Mouse (Mus musculus) kidney, postnatal 0 days (tissue): ENCODE data around the gene Fgfrl1. TPM values are rescaled to one million over a fixed set of nuclear protein-coding genes. Genes with fewer than 3 reads are reported as not detected.

ENCODE experiments used
- ATAC-seq: fragments of 200-750 bp; cut with Nextera tagmentation; replicated peaks from 2 replicates; pipeline ENCODE4 v1.8.0; 2017; ENCODE audit warnings: low read depth, moderate number of reproducible peaks, moderate TSS enrichment, moderate library complexity; ENCODE audit not compliant: low FRiP score
- DNase-seq: peaks from one replicate; pipeline ENCODE4 v3.0.0-alpha.2; 2016; ENCODE audit warnings: low spot score
- H3K27ac ChIP-seq: fragments of 300-500 bp; sonication (generic); 2 replicates; pipeline ENCODE4 v1.5.1; 2014; ENCODE audit warnings: mild to moderate bottlenecking
- H3K27me3 ChIP-seq: fragments of 300-500 bp; sonication (generic); 2 replicates; pipeline ENCODE4 v1.6.1; 2014; ENCODE audit warnings: low read length, mixed read lengths; ENCODE audit not compliant: insufficient read depth
- H3K36me3 ChIP-seq: fragments of 300-500 bp; sonication (generic); 2 replicates; pipeline ENCODE4 v1.6.1; 2014; ENCODE audit warnings: low read length, mixed read lengths; ENCODE audit not compliant: insufficient read depth
- H3K4me1 ChIP-seq: fragments of 300-500 bp; sonication (generic); replicated peaks from 2 replicates; pipeline ENCODE4 v1.6.1; 2014; ENCODE audit warnings: antibody characterized with exemption, low read length, mixed read lengths; ENCODE audit not compliant: insufficient read depth
- H3K4me2 ChIP-seq: fragments of 300-500 bp; sonication (generic); 2 replicates; pipeline ENCODE4 v1.6.1; 2014; ENCODE audit warnings: mild to moderate bottlenecking, low read length, moderate library complexity, mixed read lengths
- H3K4me3 ChIP-seq: fragments of 300-500 bp; sonication (generic); replicated peaks from 2 replicates; pipeline ENCODE4 v1.5.1; 2014; ENCODE audit warnings: low read depth, low read length
- H3K9ac ChIP-seq: fragments of 300-500 bp; sonication (generic); 2 replicates; pipeline ENCODE4 v1.6.1; 2014; ENCODE audit warnings: low read depth, low read length
- H3K9me3 ChIP-seq: fragments of 300-500 bp; sonication (generic); replicated peaks from 2 replicates; pipeline ENCODE4 v1.6.1; 2016; ENCODE audit warnings: low read length, inconsistent platforms, mixed read lengths
- CTCF ChIP-seq: IDR thresholded peaks from 2 replicates; pipeline ENCODE4 v1.5.1; 2016; ENCODE audit warnings: antibody characterized with exemption, low read depth, mild to moderate bottlenecking, moderate library complexity
- WGBS: fragments of 180-500 bp; shearing (Covaris S2); extraction: QIAGEN DNeasy Blood & Tissue Kit; methylation state at CpG from one replicate; pipeline ENCODE4 v1.1.7; 2014; 5-methylcytosine and 5-hydroxymethylcytosine counted together
- polyA plus RNA-seq: library from polyadenylated mRNA; unstranded; fragments of >200 nt; fragmentation: Nextera tagmentation; extraction: Ambion mirVana; gene quantifications from 2 replicates; pipeline ENCODE4 v1.2.1, GENCODE M21; 2015

Fgfrl1 gene
- polyA plus RNA-seq, 1 experiment from 2014 or later: 25.1 TPM

GRCm38 (mm10) chr5:108694352-108695261, 2.4 kb downstream of the Fgfrl1 start:
- DNase-seq (peak; percentile 55), ATAC-seq (peak; percentile 36)
- H3K27me3 ChIP-seq: no peaks in the 10 kb centered on the region
- H3K4me1 ChIP-seq: peaks cover 11% of the 10 kb centered on the region; the same call in 1 of the 2 replicates
- H3K36me3 ChIP-seq: no peaks in the 10 kb centered on the region
- WGBS: under 1% methylated on average over 91 of the region's 99 CpGs
- no peak for TF ChIP-seq CTCF
- H3K4me2 ChIP-seq: peak overlapping the region; percentile 96
- H3K27ac ChIP-seq: peak overlapping the region; percentile 27; the same call in 1 of the 2 replicates
- peak overlapping the region; percentile 79 for H3K9ac ChIP-seq
- peak overlapping the region; percentile 97 for H3K4me3 ChIP-seq
- H3K9me3 ChIP-seq: no peaks in the 10 kb centered on the region

GRCm38 (mm10) chr5:108695861-108696260, 3.7 kb downstream of the Fgfrl1 start:
- ATAC-seq (no peak), DNase-seq (no peak)
- no peak overlapping the region for H3K4me3 ChIP-seq
- no peak for TF ChIP-seq CTCF
- H3K9me3 ChIP-seq: no peaks in the 10 kb centered on the region
- no peaks in the 10 kb centered on the region for H3K27me3 ChIP-seq
- H3K4me2 ChIP-seq: no peak overlapping the region
- H3K36me3 ChIP-seq: 0 out of 2 replicates have a peak, but pooled peaks cover 2% of the 10 kb centered on the region
- 91% methylated on average over 11 of the region's 12 CpGs for WGBS
- no peak overlapping the region for H3K9ac ChIP-seq
- no peak overlapping the region for H3K27ac ChIP-seq
- H3K4me1 ChIP-seq: peaks cover 24% of the 10 kb centered on the region

- TF ChIP-seq CTCF: no peak
- no peak for DNase-seq
- H3K4me3 ChIP-seq: no peak overlapping the region
- H3K27ac ChIP-seq: no peak overlapping the region; the same call in 1 of the 2 replicates
- WGBS: 70% methylated on average over 3 of the region's 3 CpGs
- H3K4me1 ChIP-seq: peaks cover 27% of the 10 kb centered on the region
- 0 out of 2 replicates have a peak, but pooled peaks cover 4% of the 10 kb centered on the region for H3K36me3 ChIP-seq
- H3K4me2 ChIP-seq: no peak overlapping the region
- H3K9me3 ChIP-seq: no peaks in the 10 kb centered on the region
- H3K9ac ChIP-seq: no peak overlapping the region
- no peak for ATAC-seq
- H3K27me3 ChIP-seq: no peaks in the 10 kb centered on the region
Observed at GRCm38 (mm10) chr5:108696542-108696941, 4.4 kb downstream of the Fgfrl1 start.

GRCm38 (mm10) chr5:108697341-108697753, 5.2 kb downstream of the Fgfrl1 start:
- Histone ChIP-seq H3K4me3 (no peak overlapping the region), H3K9me3 (no peaks in the 10 kb centered on the region), H3K36me3 (0 out of 2 replicates have a peak, but pooled peaks cover 4% of the 10 kb centered on the region), H3K4me1 (peaks cover 27% of the 10 kb centered on the region), H3K9ac (no peak overlapping the region), H3K27ac (no peak overlapping the region), H3K27me3 (no peaks in the 10 kb centered on the region), H3K4me2 (no peak overlapping the region)
- DNase-seq (no peak), ATAC-seq (no peak)
- WGBS: 26% methylated on average over 4 of the region's 4 CpGs
- TF ChIP-seq CTCF: no peak

GRCm38 (mm10) chr5:108700346-108700745, 8.2 kb downstream of the Fgfrl1 start:
- Histone ChIP-seq H3K27me3 (no peaks in the 10 kb centered on the region), H3K36me3 (0 out of 2 replicates have a peak, but pooled peaks cover 7% of the 10 kb centered on the region), H3K4me2 (no peak overlapping the region), H3K4me1 (peaks cover 22% of the 10 kb centered on the region), H3K9ac (no peak overlapping the region), H3K4me3 (no peak overlapping the region), H3K27ac (peak overlapping the region; percentile 61), H3K9me3 (no peaks in the 10 kb centered on the region)
- no peak for ATAC-seq
- DNase-seq: no peak
- 27% methylated on average over 3 of the region's 3 CpGs for WGBS
- TF ChIP-seq CTCF: no peak

GRCm38 (mm10) chr5:108701341-108702021, 9.3 kb downstream of the Fgfrl1 start:
- WGBS: 39% methylated on average over 10 of the region's 10 CpGs
- Histone ChIP-seq H3K4me1 (peaks cover 16% of the 10 kb centered on the region), H3K4me2 (no peak overlapping the region), H3K27ac (peak overlapping the region; percentile 61; the same call in 1 of the 2 replicates), H3K27me3 (no peaks in the 10 kb centered on the region), H3K4me3 (no peak overlapping the region), H3K9me3 (no peaks in the 10 kb centered on the region), H3K9ac (no peak overlapping the region), H3K36me3 (0 out of 2 replicates have a peak, but pooled peaks cover 13% of the 10 kb centered on the region)
- DNase-seq (peak; percentile 79), ATAC-seq (peak; percentile 42; the same call in 1 of the 2 replicates)
- TF ChIP-seq CTCF: no peak
